In the genomic region with DNA sequence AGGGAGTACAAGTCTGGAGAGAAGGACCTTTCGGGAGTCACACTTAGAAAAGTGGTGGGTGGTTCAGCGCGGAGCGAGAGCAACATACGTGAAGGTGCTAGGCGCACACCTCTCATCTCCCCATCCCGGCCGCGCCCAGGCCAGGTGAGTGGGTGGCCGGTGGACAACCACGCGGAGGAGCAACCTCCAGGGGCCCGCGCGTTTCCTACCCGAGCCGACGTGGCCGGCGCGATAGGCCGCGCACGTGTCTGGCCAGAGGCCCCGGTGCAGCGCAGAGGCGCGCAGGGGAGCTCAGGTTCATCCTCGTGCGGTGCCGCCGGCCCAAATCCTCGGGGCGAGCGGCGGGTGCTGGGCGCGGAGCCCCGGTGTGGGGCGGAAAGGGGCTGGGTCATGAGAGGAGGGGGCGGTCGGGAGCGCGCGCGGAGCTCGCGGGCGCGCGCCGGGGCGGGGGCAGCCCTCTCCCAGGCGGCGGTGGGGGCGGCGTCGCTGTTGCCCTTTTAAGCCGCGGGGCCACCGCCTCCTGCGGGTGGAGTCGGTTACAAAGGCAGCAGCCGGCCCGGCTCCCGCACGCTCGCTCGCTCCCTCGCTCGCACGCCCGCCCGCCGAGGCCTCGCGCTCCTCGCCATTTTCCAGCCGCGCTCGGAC, we compare ENCODE assay signal across 8 mouse cellular contexts. TPM values are rescaled to one million over a fixed set of nuclear protein-coding genes. Genes with fewer than 3 reads are reported as not detected.
DNase-seq lines count a peak whose midpoint lies in the region; ATAC-seq lines count a peak whose summit lies in the region.

Gene Ube2q2 (plus strand): TSS at position 1 of the 645 bp plus-strand sequence.

- H3K4me3 ChIP-seq in forebrain, embryonic 16.5 days (replicated peaks; ENCODE audit: low read length): peak within 1 kb of the TSS; percentile 79
- H3K4me3 ChIP-seq in macrophage (ENCODE audit: inconsistent target): peak within 1 kb of the TSS; percentile 10; the same call in 1 of the 2 replicates

- no peaks in the 10 kb centered on the region for H3K27me3 ChIP-seq in forebrain, embryonic 16.5 days (replicated peaks; ENCODE audit: control insufficient read depth, insufficient read depth, low read length)

- H3K9me3 ChIP-seq in forebrain, embryonic 16.5 days (ENCODE audit: control insufficient read depth, low read length): no peaks in the 10 kb centered on the region

- WGBS in forebrain, embryonic 16.5 days: under 1% methylated on average over 68 of the region's 81 CpGs
- WGBS in macrophage (ENCODE audit: missing documents): 8% methylated on average over 74 of the region's 81 CpGs

- H3K36me3 ChIP-seq in forebrain, embryonic 16.5 days (ENCODE audit: control insufficient read depth, insufficient read depth): no peaks in the 10 kb centered on the region
- H3K36me3 ChIP-seq in macrophage (ENCODE audit: inconsistent target): no peaks in the 10 kb centered on the region

- peak within 1 kb of the TSS; percentile 75 for H3K27ac ChIP-seq in forebrain, embryonic 16.5 days (ENCODE audit: low read length)
- no peak within 1 kb of the TSS for H3K27ac ChIP-seq in macrophage

- peak; percentile 86 for DNase-seq in Muller cell, postnatal 12 days (ENCODE audit: inconsistent ontology term)
- peak; percentile 76 for DNase-seq in cerebellum, adult 11-12 months
- DNase-seq in heart, postnatal 25 days (ENCODE audit: low spot score): peak; percentile 59
- DNase-seq in left cerebral cortex, adult 18-20 months (ENCODE audit: low spot score in 2 of 2): peak; percentile 56 to 74
- DNase-seq in right cerebral cortex, postnatal 10 days (ENCODE audit: low spot score in 2 of 2): peak; percentile 83 to 84
- peak; percentile 68 for DNase-seq in urinary bladder, postnatal 25 days (ENCODE audit: low spot score)

- peak; percentile 86 for ATAC-seq in forebrain, embryonic 16.5 days

- intact Hi-C loops in heart, postnatal 25 days (cut with DNase I): loop anchor here (2.0 to 5.0 kb wide), 3 partner anchors 60 to 178 kb away; partner anchors contain the start of genes Fbxo22, Nrg4 and Tmem266

- H3K9ac ChIP-seq in forebrain, embryonic 16.5 days (replicated peaks; ENCODE audit: low read depth, low read length): peak within 1 kb of the TSS; percentile 90

- peaks cover 17% of the 10 kb centered on the region for H3K4me1 ChIP-seq in forebrain, embryonic 16.5 days (replicated peaks; ENCODE audit: control insufficient read depth, insufficient read depth, low read length)

- H3K4me2 ChIP-seq in forebrain, embryonic 16.5 days (ENCODE audit: low read length): peak within 1 kb of the TSS; percentile 73

- peaks cover 39% of the 10 kb centered on the region for H3K79me2 ChIP-seq in macrophage (ENCODE audit: inconsistent target)

RNA-seq across cellular contexts. Expression of gene Ube2q2, which starts in this region (rescaled TPM):
- 36.0 and 39.7 TPM in 2 replicates for polyA plus RNA-seq in forebrain, embryonic 16.5 days (2015; fragmentation: Nextera tagmentation; extraction: Ambion mirVana)
- 10 to 100 TPM; 24.5 to 27.6 TPM for total RNA-seq in heart, postnatal 25 days (2021)
- 10 to 100 TPM; 70.0 to 75.6 TPM for total RNA-seq in left cerebral cortex, adult 18-20 months (2021)
- 100 to 1,000 TPM in 3 of 26 experiments, 10 to 100 TPM in 23; 56.9 to 217 (median 80.4) TPM for total RNA-seq in macrophage (2018; cell fraction: chromatin; rRNA removed)
- total RNA-seq in macrophage (2018; cell fraction: cytosol; rRNA removed): 10 to 100 TPM; 38.7 to 75.7 (median 52.8) TPM
- 100 to 1,000 TPM in 3 of 26 experiments, 10 to 100 TPM in 23; 33.1 to 124 (median 56.3) TPM for total RNA-seq in macrophage (2018; cell fraction: nucleus; rRNA removed)
- polyA plus RNA-seq in macrophage (2018): 35.8 to 55.3 TPM (median 43.9 TPM) in 3 replicates
